Mouse (Mus musculus) stomach, postnatal 0 days (tissue): ENCODE data around the gene Nrxn3.

Source experiments
- CTCF ChIP-seq: IDR thresholded peaks from 2 replicates; pipeline ENCODE4 v1.5.1; 2016; ENCODE audit warnings: antibody characterized with exemption, low read depth, mild to moderate bottlenecking, moderate library complexity
- EP300 ChIP-seq: optimal IDR thresholded peaks from 2 replicates; pipeline ENCODE3; 2016; ENCODE audit warnings: antibody characterized with exemption

GRCm38 (mm10) chr12:89817072-89817773, 1094.5 kb downstream of the Nrxn3 start:
- TF ChIP-seq EP300 (no peak), CTCF (no peak)
